Mouse (Mus musculus) hindbrain, embryonic 11.5 days (tissue): ENCODE data around the gene Iqch. TPM values are rescaled to one million over a fixed set of nuclear protein-coding genes. Genes with fewer than 3 reads are reported as not detected.

ENCODE experiments used
- ATAC-seq: fragments of 200-750 bp; cut with Nextera tagmentation; 2 replicates; pipeline ENCODE4 v1.8.0; 2017; ENCODE audit warnings: mild to moderate bottlenecking, moderate TSS enrichment, moderate library complexity; ENCODE audit not compliant: low FRiP score
- DNase-seq: peaks from one replicate; pipeline ENCODE4 v3.0.0-alpha.2; 2015; ENCODE audit warnings: low spot score
- H3K27ac ChIP-seq: fragments of 300-500 bp; sonication (generic); 2 replicates; pipeline ENCODE4 v1.5.1; 2014; ENCODE audit warnings: mild to moderate bottlenecking, low read depth, low read length
- H3K27me3 ChIP-seq: fragments of 300-500 bp; sonication (generic); 2 replicates; pipeline ENCODE4 v1.6.1; 2014; ENCODE audit warnings: mild to moderate bottlenecking, low read length, moderate library complexity, mixed read lengths; ENCODE audit not compliant: control insufficient read depth, insufficient read depth
- H3K36me3 ChIP-seq: fragments of 300-500 bp; sonication (generic); 2 replicates; pipeline ENCODE4 v1.6.1; 2014; ENCODE audit warnings: mild to moderate bottlenecking, low read length, moderate library complexity, mixed read lengths; ENCODE audit not compliant: control insufficient read depth, insufficient read depth
- H3K4me1 ChIP-seq: fragments of 300-500 bp; sonication (generic); replicated peaks from 2 replicates; pipeline ENCODE4 v1.6.1; 2014; ENCODE audit warnings: low read length, mixed read lengths; ENCODE audit not compliant: control insufficient read depth, insufficient read depth
- H3K4me2 ChIP-seq: fragments of 300-500 bp; sonication (generic); replicated peaks from 2 replicates; pipeline ENCODE4 v1.6.1; 2014; ENCODE audit warnings: mild to moderate bottlenecking, low read depth, low read length
- H3K4me3 ChIP-seq: fragments of 300-500 bp; sonication (generic); 2 replicates; pipeline ENCODE4 v1.5.1; 2014; ENCODE audit warnings: low read depth, low read length
- H3K9ac ChIP-seq: fragments of 300-500 bp; sonication (generic); 2 replicates; pipeline ENCODE4 v1.6.1; 2014; ENCODE audit warnings: low read depth, low read length
- H3K9me3 ChIP-seq: fragments of 300-500 bp; sonication (generic); 2 replicates; pipeline ENCODE4 v1.6.1; 2016; ENCODE audit warnings: low read length; ENCODE audit not compliant: control insufficient read depth
- WGBS: fragments of 180-500 bp; shearing (Covaris S2); extraction: QIAGEN DNeasy Blood & Tissue Kit; methylation state at CpG from one replicate; pipeline ENCODE4 v1.1.7; 2014; 5-methylcytosine and 5-hydroxymethylcytosine counted together
- polyA plus RNA-seq: library from polyadenylated mRNA; unstranded; fragments of >200 nt; fragmentation: Nextera tagmentation; extraction: Ambion mirVana; gene quantifications from 2 replicates; pipeline ENCODE4 v1.2.1, GENCODE M21; 2014

Gene Iqch
- polyA plus RNA-seq, 1 experiment from 2014 or later = 0.32 TPM

GRCm38 (mm10) chr9:63608006-63608405 lies 5.7 kb upstream of the Iqch start:
- Histone ChIP-seq H3K4me1 (peaks cover 6% of the 10 kb centered on the region), H3K9me3 (no peaks in the 10 kb centered on the region), H3K27ac (no peak overlapping the region), H3K27me3 (no peaks in the 10 kb centered on the region), H3K36me3 (no peaks in the 10 kb centered on the region), H3K4me3 (no peak overlapping the region), H3K4me2 (no peak overlapping the region), H3K9ac (no peak overlapping the region)
- ATAC-seq = no peak
- DNase-seq = no peak
- 81% methylated on average over 6 of the region's 6 CpGs for WGBS

- no peak overlapping the region for H3K27ac ChIP-seq
- H3K4me3 ChIP-seq = no peak overlapping the region
- no peaks in the 10 kb centered on the region for H3K36me3 ChIP-seq
- DNase-seq (no peak), ATAC-seq (no peak)
- no peak overlapping the region for H3K9ac ChIP-seq
- WGBS = 76% methylated on average over 2 of the region's 2 CpGs
- H3K4me2 ChIP-seq = no peak overlapping the region
- H3K4me1 ChIP-seq = peaks cover 6% of the 10 kb centered on the region
- no peaks in the 10 kb centered on the region for H3K27me3 ChIP-seq
- H3K9me3 ChIP-seq = no peaks in the 10 kb centered on the region
Observed at GRCm38 (mm10) chr9:63606594-63606993, 4.3 kb upstream of the Iqch start.

GRCm38 (mm10) chr9:63603849-63604248 lies 1.6 kb upstream of the Iqch start:
- WGBS = 69% methylated on average over 6 of the region's 6 CpGs
- no peak overlapping the region for H3K27ac ChIP-seq
- no peak overlapping the region for H3K9ac ChIP-seq
- H3K27me3 ChIP-seq = no peaks in the 10 kb centered on the region
- H3K4me2 ChIP-seq = peak overlapping the region; percentile 41; the same call in 1 of the 2 replicates
- H3K4me1 ChIP-seq = no peaks in the 10 kb centered on the region; the same call in 1 of the 2 replicates
- DNase-seq = no peak
- no peak for ATAC-seq
- H3K9me3 ChIP-seq = no peaks in the 10 kb centered on the region
- H3K36me3 ChIP-seq = no peaks in the 10 kb centered on the region
- H3K4me3 ChIP-seq = no peak overlapping the region

GRCm38 (mm10) chr9:63596660-63597059 lies 5.6 kb downstream of the Iqch start:
- no peak for ATAC-seq

GRCm38 (mm10) chr9:63595652-63596051 lies 6.6 kb downstream of the Iqch start:
- no peak for DNase-seq
- Histone ChIP-seq H3K36me3 (no peaks in the 10 kb centered on the region), H3K27ac (no peak overlapping the region), H3K9me3 (no peaks in the 10 kb centered on the region), H3K4me1 (no peaks in the 10 kb centered on the region), H3K9ac (no peak overlapping the region), H3K4me2 (no peak overlapping the region), H3K4me3 (no peak overlapping the region), H3K27me3 (no peaks in the 10 kb centered on the region)
- WGBS = 93% methylated on average over 8 of the region's 8 CpGs
- no peak for ATAC-seq

More at GRCm38 (mm10) chr9:63596660-63597059, 5.6 kb downstream of the Iqch start:
- no peak overlapping the region for H3K4me2 ChIP-seq
- H3K4me3 ChIP-seq = no peak overlapping the region
- no peaks in the 10 kb centered on the region for H3K27me3 ChIP-seq
- H3K36me3 ChIP-seq = no peaks in the 10 kb centered on the region
- H3K4me1 ChIP-seq = no peaks in the 10 kb centered on the region
- no peaks in the 10 kb centered on the region for H3K9me3 ChIP-seq
- no peak overlapping the region for H3K27ac ChIP-seq
- H3K9ac ChIP-seq = no peak overlapping the region
- DNase-seq = no peak
- 92% methylated on average over 9 of the region's 9 CpGs for WGBS

GRCm38 (mm10) chr9:63595032-63595431 lies 7.3 kb downstream of the Iqch start:
- H3K9me3 ChIP-seq = no peaks in the 10 kb centered on the region
- no peak overlapping the region for H3K27ac ChIP-seq
- no peak overlapping the region for H3K4me3 ChIP-seq
- no peak overlapping the region for H3K9ac ChIP-seq
- H3K27me3 ChIP-seq = no peaks in the 10 kb centered on the region
- 100% methylated on average over 1 of the region's 1 CpGs for WGBS
- no peak overlapping the region for H3K4me2 ChIP-seq
- no peak for DNase-seq
- no peaks in the 10 kb centered on the region for H3K4me1 ChIP-seq
- H3K36me3 ChIP-seq = no peaks in the 10 kb centered on the region
- ATAC-seq = no peak

- Histone ChIP-seq H3K36me3 (no peaks in the 10 kb centered on the region), H3K27ac (no peak overlapping the region), H3K27me3 (no peaks in the 10 kb centered on the region), H3K4me3 (no peak overlapping the region), H3K9me3 (no peaks in the 10 kb centered on the region), H3K4me2 (no peak overlapping the region), H3K4me1 (no peaks in the 10 kb centered on the region), H3K9ac (no peak overlapping the region)
- no peak for ATAC-seq
- no peak for DNase-seq
- 92% methylated on average over 8 of the region's 8 CpGs for WGBS
Observed at GRCm38 (mm10) chr9:63591661-63592256, 10.5 kb downstream of the Iqch start.

- Histone ChIP-seq H3K9ac (no peak overlapping the region), H3K36me3 (no peaks in the 10 kb centered on the region), H3K4me3 (no peak overlapping the region), H3K4me1 (no peaks in the 10 kb centered on the region), H3K9me3 (no peaks in the 10 kb centered on the region), H3K27me3 (no peaks in the 10 kb centered on the region), H3K4me2 (no peak overlapping the region), H3K27ac (no peak overlapping the region)
- 97% methylated on average over 4 of the region's 4 CpGs for WGBS
- no peak for ATAC-seq
- no peak for DNase-seq
Observed at GRCm38 (mm10) chr9:63590592-63590991, 11.7 kb downstream of the Iqch start.

- no peak overlapping the region for H3K4me2 ChIP-seq
- no peak overlapping the region for H3K27ac ChIP-seq
- ATAC-seq (no peak), DNase-seq (no peak)
- no peak overlapping the region for H3K4me3 ChIP-seq
- H3K36me3 ChIP-seq = no peaks in the 10 kb centered on the region
- no peaks in the 10 kb centered on the region for H3K9me3 ChIP-seq
- WGBS = 81% methylated on average over 6 of the region's 6 CpGs
- H3K4me1 ChIP-seq = no peaks in the 10 kb centered on the region
- H3K27me3 ChIP-seq = no peaks in the 10 kb centered on the region
- no peak overlapping the region for H3K9ac ChIP-seq
Observed at GRCm38 (mm10) chr9:63589209-63589608, 13.1 kb downstream of the Iqch start.
